Mouse (Mus musculus): ENCODE results near the gene Oser1. TPM values are rescaled to one million over a fixed set of nuclear protein-coding genes. Genes with fewer than 3 reads are reported as not detected.

Gene Oser1
- polyA plus RNA-seq, 1 experiment from 2014 or later = 56.8 TPM

GRCm38 (mm10) chr2:163431289-163431688, 6.8 kb upstream of the Oser1 start:
- no peaks in the 10 kb centered on the region for H3K27me3 ChIP-seq (ENCODE audit: control insufficient read depth, insufficient read depth, low read length)
- no peaks in the 10 kb centered on the region for H3K4me1 ChIP-seq (ENCODE audit: control insufficient read depth in 2 of 2, insufficient read depth in 2 of 2, low read length in 2 of 2)
- H3K9ac ChIP-seq (ENCODE audit: low read length) = no peak overlapping the region
- no peak overlapping the region for H3K27ac ChIP-seq (replicated peaks in 1 of 2; ENCODE audit: control insufficient read depth in 1 of 2, insufficient read depth in 1 of 2, low read depth in 2 of 2, low read length in 2 of 2)
- no peaks in the 10 kb centered on the region for H3K36me3 ChIP-seq (ENCODE audit: control insufficient read depth, insufficient read depth, low read length)
- H3K9me3 ChIP-seq (ENCODE audit: control insufficient read depth, low read length) = no peaks in the 10 kb centered on the region
- no peak for ATAC-seq (ENCODE audit: insufficient number of reproducible peaks, insufficient read depth, low FRiP score, low read depth)
- 82% methylated on average over 9 of the region's 9 CpGs for WGBS
- no peak overlapping the region for H3K4me2 ChIP-seq (ENCODE audit: low read length)
- no peak overlapping the region for H3K4me3 ChIP-seq (ENCODE audit: control insufficient read depth in 1 of 2, insufficient read depth in 1 of 2, low read depth in 1 of 2, low read length in 2 of 2)

- H3K27ac ChIP-seq (replicated peaks in 1 of 2; ENCODE audit: control insufficient read depth in 1 of 2, insufficient read depth in 1 of 2, low read depth in 2 of 2, low read length in 2 of 2) = no peak overlapping the region
- H3K4me1 ChIP-seq (ENCODE audit: control insufficient read depth in 2 of 2, insufficient read depth in 2 of 2, low read length in 2 of 2) = 0 out of 4 replicates have a peak, but pooled peaks cover 0 to under 1% of the 10 kb centered on the region in 2 experiments
- 0 out of 2 replicates have a peak, but pooled peaks cover 2% of the 10 kb centered on the region for H3K36me3 ChIP-seq (ENCODE audit: control insufficient read depth, insufficient read depth, low read length)
- 35% methylated on average over 4 of the region's 4 CpGs for WGBS
- H3K4me3 ChIP-seq (ENCODE audit: control insufficient read depth in 1 of 2, insufficient read depth in 1 of 2, low read depth in 1 of 2, low read length in 2 of 2) = no peak overlapping the region
- ATAC-seq (ENCODE audit: insufficient number of reproducible peaks, insufficient read depth, low FRiP score, low read depth) = no peak
- no peaks in the 10 kb centered on the region for H3K9me3 ChIP-seq (ENCODE audit: control insufficient read depth, low read length)
- H3K9ac ChIP-seq (ENCODE audit: low read length) = no peak overlapping the region
- H3K27me3 ChIP-seq (ENCODE audit: control insufficient read depth, insufficient read depth, low read length) = no peaks in the 10 kb centered on the region
- H3K4me2 ChIP-seq (ENCODE audit: low read length) = no peak overlapping the region
Observed at GRCm38 (mm10) chr2:163428346-163429011, 4.0 kb upstream of the Oser1 start.

GRCm38 (mm10) chr2:163422895-163423660, 1.4 kb downstream of the Oser1 start:
- H3K4me2 ChIP-seq (ENCODE audit: low read length) = no peak overlapping the region
- no peaks in the 10 kb centered on the region for H3K9me3 ChIP-seq (ENCODE audit: control insufficient read depth, low read length)
- H3K36me3 ChIP-seq (ENCODE audit: control insufficient read depth, insufficient read depth, low read length) = 0 out of 2 replicates have a peak, but pooled peaks cover 2% of the 10 kb centered on the region
- H3K4me1 ChIP-seq (ENCODE audit: control insufficient read depth in 2 of 2, insufficient read depth in 2 of 2, low read length in 2 of 2) = peaks cover 8 to 16% of the 10 kb centered on the region in 2 experiments
- H3K27ac ChIP-seq (replicated peaks in 1 of 2; ENCODE audit: control insufficient read depth in 1 of 2, insufficient read depth in 1 of 2, low read depth in 2 of 2, low read length in 2 of 2) = no peak overlapping the region
- H3K27me3 ChIP-seq (ENCODE audit: control insufficient read depth, insufficient read depth, low read length) = no peaks in the 10 kb centered on the region
- no peak overlapping the region for H3K9ac ChIP-seq (ENCODE audit: low read length)
- H3K4me3 ChIP-seq (ENCODE audit: control insufficient read depth in 1 of 2, insufficient read depth in 1 of 2, low read depth in 1 of 2, low read length in 2 of 2) = no peak overlapping the region
- 67% methylated on average over 9 of the region's 9 CpGs for WGBS
- ATAC-seq (ENCODE audit: insufficient number of reproducible peaks, insufficient read depth, low FRiP score, low read depth) = no peak

GRCm38 (mm10) chr2:163420366-163420886, 4.1 kb downstream of the Oser1 start:
- H3K9ac ChIP-seq (ENCODE audit: low read length) = peak overlapping the region; percentile 88
- peak overlapping the region; percentile 81 for H3K4me2 ChIP-seq (ENCODE audit: low read length)
- no peaks in the 10 kb centered on the region for H3K27me3 ChIP-seq (ENCODE audit: control insufficient read depth, insufficient read depth, low read length)
- ATAC-seq (ENCODE audit: insufficient number of reproducible peaks, insufficient read depth, low FRiP score, low read depth) = no peak
- H3K4me1 ChIP-seq (ENCODE audit: control insufficient read depth in 2 of 2, insufficient read depth in 2 of 2, low read length in 2 of 2) = peaks cover 10 to 22% of the 10 kb centered on the region in 2 experiments
- peak overlapping the region; percentile 78 to 88 for H3K27ac ChIP-seq (replicated peaks in 1 of 2; ENCODE audit: control insufficient read depth in 1 of 2, insufficient read depth in 1 of 2, low read depth in 2 of 2, low read length in 2 of 2)
- no peaks in the 10 kb centered on the region for H3K9me3 ChIP-seq (ENCODE audit: control insufficient read depth, low read length)
- H3K36me3 ChIP-seq (ENCODE audit: control insufficient read depth, insufficient read depth, low read length) = 0 out of 2 replicates have a peak, but pooled peaks cover 2% of the 10 kb centered on the region
- WGBS = 12% methylated on average over 10 of the region's 10 CpGs
- peak overlapping the region; percentile 74 to 80 for H3K4me3 ChIP-seq (ENCODE audit: control insufficient read depth in 1 of 2, insufficient read depth in 1 of 2, low read depth in 1 of 2, low read length in 2 of 2)

- Histone ChIP-seq H3K27ac (replicated peaks in 1 of 2; ENCODE audit: control insufficient read depth in 1 of 2, insufficient read depth in 1 of 2, low read depth in 2 of 2, low read length in 2 of 2) (peak overlapping the region; percentile 78 to 88), H3K36me3 (ENCODE audit: control insufficient read depth, insufficient read depth, low read length) (peaks cover 9% of the 10 kb centered on the region), H3K4me3 (ENCODE audit: control insufficient read depth in 1 of 2, insufficient read depth in 1 of 2, low read depth in 1 of 2, low read length in 2 of 2) (peak overlapping the region; percentile 85 to 92), H3K27me3 (ENCODE audit: control insufficient read depth, insufficient read depth, low read length) (no peaks in the 10 kb centered on the region), H3K4me1 (ENCODE audit: control insufficient read depth in 2 of 2, insufficient read depth in 2 of 2, low read length in 2 of 2) (peaks cover 10 to 22% of the 10 kb centered on the region in 2 experiments), H3K9ac (ENCODE audit: low read length) (peak overlapping the region; percentile 88), H3K9me3 (ENCODE audit: control insufficient read depth, low read length) (no peaks in the 10 kb centered on the region), H3K4me2 (ENCODE audit: low read length) (peak overlapping the region; percentile 82)
- WGBS = under 1% methylated on average over 70 of the region's 71 CpGs
- ATAC-seq (ENCODE audit: insufficient number of reproducible peaks, insufficient read depth, low FRiP score, low read depth) = peak; percentile 98
Observed at GRCm38 (mm10) chr2:163419346-163420045, 5.0 kb downstream of the Oser1 start.

- Histone ChIP-seq H3K4me2 (ENCODE audit: low read length) (peak overlapping the region; percentile 82), H3K9ac (ENCODE audit: low read length) (peak overlapping the region; percentile 85), H3K9me3 (ENCODE audit: control insufficient read depth, low read length) (no peaks in the 10 kb centered on the region), H3K4me1 (ENCODE audit: control insufficient read depth in 2 of 2, insufficient read depth in 2 of 2, low read length in 2 of 2) (peaks cover 10 to 22% of the 10 kb centered on the region in 2 experiments), H3K27me3 (ENCODE audit: control insufficient read depth, insufficient read depth, low read length) (no peaks in the 10 kb centered on the region), H3K27ac (replicated peaks in 1 of 2; ENCODE audit: control insufficient read depth in 1 of 2, insufficient read depth in 1 of 2, low read depth in 2 of 2, low read length in 2 of 2) (peak overlapping the region; percentile 66 to 86), H3K4me3 (ENCODE audit: control insufficient read depth in 1 of 2, insufficient read depth in 1 of 2, low read depth in 1 of 2, low read length in 2 of 2) (peak overlapping the region; percentile 85 to 92), H3K36me3 (ENCODE audit: control insufficient read depth, insufficient read depth, low read length) (peaks cover 15% of the 10 kb centered on the region)
- WGBS = under 1% methylated on average over 45 of the region's 50 CpGs
- peak; percentile 11 for ATAC-seq (ENCODE audit: insufficient number of reproducible peaks, insufficient read depth, low FRiP score, low read depth)
Observed at GRCm38 (mm10) chr2:163418841-163419345, 5.6 kb downstream of the Oser1 start.

- Histone ChIP-seq H3K4me1 (ENCODE audit: control insufficient read depth in 2 of 2, insufficient read depth in 2 of 2, low read length in 2 of 2) (peaks cover 8 to 18% of the 10 kb centered on the region in 2 experiments), H3K4me3 (ENCODE audit: control insufficient read depth in 1 of 2, insufficient read depth in 1 of 2, low read depth in 1 of 2, low read length in 2 of 2) (peak overlapping the region in 1 of 2 experiments; percentile 92; a peak in 2 of 4 replicates), H3K36me3 (ENCODE audit: control insufficient read depth, insufficient read depth, low read length) (peaks cover 22% of the 10 kb centered on the region), H3K27me3 (ENCODE audit: control insufficient read depth, insufficient read depth, low read length) (no peaks in the 10 kb centered on the region), H3K9me3 (ENCODE audit: control insufficient read depth, low read length) (no peaks in the 10 kb centered on the region), H3K27ac (replicated peaks in 1 of 2; ENCODE audit: control insufficient read depth in 1 of 2, insufficient read depth in 1 of 2, low read depth in 2 of 2, low read length in 2 of 2) (no peak overlapping the region), H3K9ac (ENCODE audit: low read length) (peak overlapping the region; percentile 85), H3K4me2 (ENCODE audit: low read length) (peak overlapping the region; percentile 82)
- no peak for ATAC-seq (ENCODE audit: insufficient number of reproducible peaks, insufficient read depth, low FRiP score, low read depth)
Observed at GRCm38 (mm10) chr2:163417830-163418229, 6.7 kb downstream of the Oser1 start.
